Mouse (Mus musculus) G1E-ER4 (cell line): ENCODE measurements at regions not wholly inside any gene's neighbourhood (a gene's known extent, or its start where the extent isn't known, plus 50 kb on each side); places are given as distances from the start of the nearest gene placed in this dataset.

Experiments
- GATA1 ChIP-seq: IDR thresholded peaks from one replicate; pipeline ENCODE4 v1.8.0; 2012; ENCODE audit warnings: low read length, inconsistent platforms

DNA sequence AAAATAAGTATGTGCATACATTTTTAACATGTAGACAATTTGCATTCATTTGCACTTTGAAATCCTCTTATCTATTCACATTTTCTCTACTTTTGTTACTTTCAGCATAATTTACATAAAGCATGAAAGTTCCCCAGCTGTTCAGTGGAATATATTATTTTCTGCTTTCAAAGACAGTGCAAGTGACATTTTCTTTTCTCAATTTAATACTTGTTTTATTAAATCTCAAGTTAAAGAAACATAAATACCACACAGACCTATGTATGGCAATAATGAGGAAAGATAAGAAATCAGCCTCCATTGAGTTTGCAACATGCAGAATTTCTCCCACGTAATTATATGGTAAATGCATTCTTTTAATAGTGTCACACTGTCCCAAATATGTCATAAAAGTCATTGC lies 1168.1 kb upstream of the Gje1 start:
- TF ChIP-seq GATA1 = no peak

- TF ChIP-seq GATA1 = no peak
These were observed 1150.0 kb upstream of the Gje1 start for GRCm38 (mm10) chr10:15868063-15868462.

DNA sequence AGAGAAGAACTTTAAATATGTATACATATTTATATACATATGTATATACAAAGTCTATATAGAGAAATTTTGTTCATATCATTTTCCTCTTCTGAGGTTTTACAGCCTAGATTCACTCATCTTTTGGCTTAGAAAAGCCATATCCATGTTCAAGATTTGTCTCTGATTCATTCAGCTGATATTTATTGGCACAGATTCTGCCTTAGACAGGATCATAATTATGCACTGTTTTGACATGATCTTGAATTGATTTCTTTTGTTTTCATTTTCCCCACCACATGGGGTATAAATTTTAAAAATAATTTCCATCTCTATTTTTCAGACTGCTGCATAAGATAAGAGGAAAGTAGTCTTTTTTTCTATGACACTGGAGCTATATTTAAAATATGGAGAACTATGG lies 1148.9 kb upstream of the Gje1 start:
- TF ChIP-seq GATA1 = no peak

DNA sequence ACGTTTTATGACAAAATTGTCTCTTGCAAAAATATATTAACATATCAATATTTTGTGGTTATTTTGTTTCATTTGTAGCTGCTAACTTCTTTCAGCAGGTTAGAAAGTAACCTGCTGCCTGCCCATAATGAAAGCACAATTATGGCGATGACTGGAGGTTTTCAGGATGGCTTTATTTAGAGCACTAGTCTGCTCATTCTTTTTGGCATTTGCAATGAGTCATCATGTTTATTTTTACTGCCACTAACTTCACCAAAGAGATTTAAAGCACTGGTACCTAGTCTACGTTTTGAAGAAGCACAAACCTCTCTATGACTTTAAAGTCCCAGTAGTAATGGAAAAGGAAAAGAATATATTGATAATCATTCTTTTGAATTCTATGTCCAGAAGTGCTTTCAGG lies 1123.4 kb upstream of the Gje1 start:
- TF ChIP-seq GATA1 = no peak

DNA sequence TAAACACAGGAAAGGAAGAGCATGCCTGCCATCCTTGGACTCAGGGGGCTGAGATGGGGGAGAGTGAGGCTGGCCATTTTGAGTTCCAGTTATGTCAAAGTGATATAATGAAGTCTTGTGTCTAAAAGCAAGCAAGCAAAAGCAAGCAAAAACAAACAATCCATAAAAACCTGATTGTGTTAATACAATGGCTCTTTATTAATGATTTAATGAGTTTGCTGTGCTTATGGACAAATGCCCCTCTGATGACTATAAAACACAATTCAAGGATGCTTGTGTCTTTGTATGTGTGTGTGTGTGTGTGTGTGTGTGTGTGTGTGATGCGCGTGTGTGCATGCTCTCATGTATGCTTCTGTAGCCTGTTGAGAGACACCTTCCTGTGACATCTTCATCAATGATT lies 1114.3 kb upstream of the Gje1 start:
- no peak for TF ChIP-seq GATA1

DNA sequence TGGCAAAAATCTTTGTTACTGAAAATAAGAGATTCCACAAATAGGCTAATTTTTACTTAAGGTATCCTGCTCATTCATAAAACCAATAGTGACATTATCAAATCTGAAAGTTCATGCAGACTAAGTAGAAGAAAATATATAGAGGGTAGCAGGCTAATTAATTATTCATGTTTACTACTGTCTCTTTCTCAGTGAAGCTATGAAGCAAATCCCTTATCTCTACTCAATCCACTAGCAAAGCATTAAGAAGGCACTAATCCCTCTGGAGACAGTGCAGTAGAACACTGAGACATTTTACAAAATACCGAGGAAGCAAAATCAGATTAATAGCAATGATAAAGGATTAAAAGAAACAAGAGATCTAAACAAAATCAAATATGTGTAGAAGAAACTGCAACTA lies 1107.4 kb upstream of the Gje1 start:
- TF ChIP-seq GATA1 = no peak

DNA sequence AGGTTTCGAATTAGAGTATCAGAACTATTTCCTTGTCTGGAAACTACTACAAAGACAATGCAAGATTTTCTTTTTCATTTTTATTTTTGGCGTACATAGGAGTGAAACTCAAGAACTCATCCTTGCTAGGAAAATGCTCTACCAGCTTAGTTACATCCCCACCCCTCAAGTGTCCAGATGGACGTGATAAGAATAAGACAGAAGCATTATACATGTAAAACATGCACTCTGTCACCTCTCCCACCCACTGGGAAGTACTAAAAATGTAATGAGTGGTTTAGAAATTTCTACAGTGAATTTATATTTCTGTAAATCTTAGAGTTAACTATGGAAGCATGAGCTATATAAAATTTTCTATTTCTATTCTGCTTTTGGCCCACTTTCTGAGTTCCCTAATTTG lies 1089.3 kb upstream of the Gje1 start:
- TF ChIP-seq GATA1 = no peak

GRCm38 (mm10) chr10:15805791-15806190 lies 1087.8 kb upstream of the Gje1 start:
- no peak for TF ChIP-seq GATA1

- TF ChIP-seq GATA1 = no peak
These were observed 1073.7 kb upstream of the Gje1 start for GRCm38 (mm10) chr10:15791473-15792269.

GRCm38 (mm10) chr10:15759983-15760723 lies 1042.1 kb upstream of the Gje1 start:
- TF ChIP-seq GATA1 = no peak

DNA sequence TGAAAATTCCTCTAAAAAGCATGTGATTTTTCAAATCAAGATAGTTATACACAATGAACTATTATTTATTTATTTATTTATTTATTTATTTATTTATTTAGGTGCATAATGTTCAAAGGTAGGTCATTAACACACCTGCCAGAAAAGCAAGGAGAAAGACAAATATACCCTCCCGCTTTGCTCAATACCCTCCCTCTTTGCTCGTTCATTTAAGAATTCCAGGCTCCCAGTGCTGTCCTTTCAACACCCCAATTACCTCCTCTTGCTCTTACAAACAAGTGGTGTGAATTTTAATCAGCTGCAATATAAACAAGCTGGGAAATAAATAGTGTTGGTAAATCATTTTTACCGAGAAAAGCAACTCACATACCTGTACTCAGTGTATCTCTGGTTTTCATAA lies 1041.6 kb upstream of the Gje1 start:
- no peak for TF ChIP-seq GATA1

GRCm38 (mm10) chr10:15757503-15757902 lies 1039.5 kb upstream of the Gje1 start:
- TF ChIP-seq GATA1 = no peak

DNA sequence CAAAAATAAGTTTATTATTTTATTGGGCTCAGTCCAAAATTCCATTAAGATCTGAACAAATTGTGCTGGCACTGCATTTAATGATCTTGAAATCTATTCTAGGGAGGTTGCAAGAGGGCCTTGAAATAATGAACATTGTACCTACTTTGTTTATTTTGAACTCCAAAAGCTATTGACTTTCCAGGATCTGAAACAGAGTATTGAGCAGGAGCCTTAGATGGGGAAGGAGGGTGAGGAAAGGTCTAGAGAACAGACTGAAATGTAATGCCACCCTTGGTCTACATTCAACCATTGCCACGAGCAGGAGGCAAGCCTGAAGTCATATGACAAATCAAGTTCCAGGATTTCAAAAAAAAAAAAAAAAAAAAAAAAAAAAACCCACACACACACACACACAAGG lies 1028.9 kb upstream of the Gje1 start:
- no peak for TF ChIP-seq GATA1

- TF ChIP-seq GATA1 = peak; percentile 90
These were observed 1020.6 kb upstream of the Gje1 start for GRCm38 (mm10) chr10:15738630-15739029.

DNA sequence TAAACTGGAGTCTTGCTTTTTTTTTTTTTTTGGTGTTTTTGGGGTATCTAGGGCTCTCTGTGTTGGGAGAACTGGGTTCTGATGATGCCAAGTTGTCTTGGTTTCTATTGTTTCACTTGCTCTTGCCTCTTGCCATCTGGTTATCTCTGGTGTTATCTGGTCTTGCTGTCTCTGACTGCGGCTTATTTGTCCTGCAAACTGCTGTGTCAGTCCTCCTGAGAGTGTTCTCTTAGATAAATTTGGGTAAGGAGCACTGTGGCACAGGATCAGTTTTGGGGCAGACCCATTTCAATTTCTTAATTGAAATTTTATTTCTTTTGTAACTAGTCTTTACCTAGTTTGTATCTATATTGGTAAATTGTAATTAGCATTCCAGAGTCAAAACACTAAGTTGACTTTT lies 1013.3 kb upstream of the Gje1 start:
- no peak for TF ChIP-seq GATA1

DNA sequence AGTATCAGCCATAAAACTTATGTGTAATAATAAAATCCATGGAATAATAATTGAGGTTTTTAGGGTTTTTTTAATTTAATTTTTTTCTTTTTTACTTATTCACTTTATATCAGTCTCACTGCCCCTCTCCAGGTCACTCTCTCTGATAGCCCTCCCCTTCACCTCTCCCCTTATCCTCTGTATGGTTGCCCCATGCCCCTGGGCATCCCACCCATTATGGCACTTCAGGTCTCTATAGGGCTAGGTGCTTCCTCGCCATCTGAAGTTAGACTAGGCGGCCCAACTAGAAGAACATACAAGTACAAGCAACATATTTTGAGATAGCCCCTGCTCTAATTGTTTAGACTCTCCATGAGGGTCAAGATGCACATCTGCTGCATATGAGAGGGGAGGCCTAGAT lies 979.9 kb upstream of the Gje1 start:
- TF ChIP-seq GATA1 = no peak

- TF ChIP-seq GATA1 = no peak
These were observed 979.0 kb upstream of the Gje1 start for GRCm38 (mm10) chr10:15697050-15697449.
